Mouse (Mus musculus): ENCODE results near the gene Bace2. TPM values are rescaled to one million over a fixed set of nuclear protein-coding genes. Genes with fewer than 3 reads are reported as not detected.

Gene Bace2
- polyA plus RNA-seq, 1 experiment: 2.2 TPM

DNA sequence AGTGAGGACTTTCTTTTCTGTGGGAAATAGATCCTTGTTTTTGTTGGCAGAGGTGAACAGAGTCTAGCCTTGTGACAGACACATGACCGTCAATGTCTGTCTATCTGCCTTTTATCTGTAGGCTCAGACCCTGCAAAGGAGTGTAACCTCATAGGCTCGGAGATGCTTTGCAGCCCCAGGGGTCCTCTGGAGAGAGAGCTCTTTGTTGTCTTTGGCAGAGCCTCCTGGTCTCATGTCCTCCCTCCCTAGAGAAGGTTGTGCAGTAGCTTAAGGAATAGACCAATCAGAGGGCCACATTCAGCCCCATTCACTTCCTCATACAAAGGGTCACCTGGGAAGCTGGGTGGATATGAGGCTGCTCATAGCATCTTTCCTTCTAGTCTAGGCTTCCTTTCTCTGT, 31.4 kb downstream of the Bace2 start:
- 50% methylated on average over 2 of the region's 2 CpGs for WGBS
- DNase-seq: no peak
- Histone ChIP-seq H3K27me3 (ENCODE audit: control insufficient read depth, insufficient read depth, low read length) (no peaks in the 10 kb centered on the region), H3K4me1 (ENCODE audit: control insufficient read depth, insufficient read depth, low read length) (no peaks in the 10 kb centered on the region), H3K4me3 (replicated peaks; ENCODE audit: insufficient read depth, low read depth, low read length) (no peak overlapping the region), H3K27ac (ENCODE audit: insufficient read depth, low read length) (no peak overlapping the region)
- TF ChIP-seq CTCF (IDR thresholded peaks at IDR 0.05; ENCODE audit: borderline replicate concordance, insufficient read depth, low read depth, low read length): no peak

DNA sequence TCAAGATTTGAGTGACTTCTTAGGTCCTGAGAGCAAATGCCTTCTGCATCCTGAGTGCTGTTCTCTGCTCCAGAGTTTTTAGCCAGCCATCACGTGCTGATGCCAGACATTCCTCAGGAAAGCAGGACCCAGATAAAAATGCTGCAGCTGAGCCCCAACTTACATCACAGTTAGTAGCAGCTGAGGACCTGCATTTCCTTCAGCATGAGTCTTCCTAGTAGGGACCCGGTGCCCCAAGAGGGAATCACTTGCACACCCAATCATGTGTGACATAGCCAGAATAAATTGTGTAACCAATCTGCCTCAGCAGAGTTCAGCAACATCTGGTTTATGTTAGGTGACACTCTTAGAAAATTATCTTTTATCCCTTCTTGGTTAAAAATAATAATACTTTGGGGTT, 34.7 kb downstream of the Bace2 start:
- TF ChIP-seq POLR2A (IDR thresholded peaks at IDR 0.05; ENCODE audit: borderline replicate concordance, insufficient read depth, low read length) (no peak), CTCF (IDR thresholded peaks at IDR 0.05; ENCODE audit: borderline replicate concordance, insufficient read depth, low read depth, low read length) (no peak)
- 62% methylated on average over 2 of the region's 2 CpGs for WGBS
- no peaks in the 10 kb centered on the region for H3K27me3 ChIP-seq (ENCODE audit: control insufficient read depth, insufficient read depth, low read length)

DNA sequence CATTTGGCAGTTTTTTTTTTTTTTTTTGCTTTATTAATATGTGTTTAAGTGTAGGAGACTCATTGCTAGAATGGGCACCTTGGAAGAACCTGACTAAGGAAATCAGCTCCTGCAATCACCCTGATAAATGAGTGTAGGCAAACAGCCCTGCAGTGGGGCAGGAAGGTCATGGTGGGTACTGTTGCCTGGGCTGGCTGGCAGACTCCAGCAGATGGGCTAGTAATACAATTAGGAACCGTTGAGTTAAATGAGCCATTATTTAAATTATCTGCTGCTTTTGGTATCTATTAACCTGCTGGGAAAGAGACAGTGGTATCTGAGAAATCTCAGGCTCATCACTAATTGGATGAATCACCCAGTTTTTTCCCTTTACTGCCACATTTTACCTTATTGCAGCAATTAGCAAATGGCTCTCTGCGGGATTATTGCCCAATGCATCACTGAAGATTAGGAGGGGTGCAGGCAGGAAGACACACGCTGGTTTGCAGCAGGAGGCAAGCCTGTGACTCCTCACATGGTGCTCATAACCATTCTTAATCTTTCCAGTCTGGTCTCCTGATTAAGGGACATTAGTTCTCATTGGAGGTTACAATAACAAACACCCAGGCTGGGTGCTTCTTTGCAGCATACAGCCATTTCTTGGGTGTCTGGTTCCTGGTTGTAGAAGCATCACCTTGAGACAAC, 35.3 kb downstream of the Bace2 start:
- whole genome bisulfite sequencing: 42% methylated on average over 3 of the region's 3 CpGs
- DNase-seq: no peak
- H3K4me1 ChIP-seq (ENCODE audit: control insufficient read depth, insufficient read depth, low read length): no peaks in the 10 kb centered on the region
- no peak overlapping the region for H3K27ac ChIP-seq (ENCODE audit: insufficient read depth, low read length)
- no peaks in the 10 kb centered on the region for H3K27me3 ChIP-seq (ENCODE audit: control insufficient read depth, insufficient read depth, low read length)
- H3K4me3 ChIP-seq (replicated peaks; ENCODE audit: insufficient read depth, low read depth, low read length): no peak overlapping the region
- TF ChIP-seq POLR2A (IDR thresholded peaks at IDR 0.05; ENCODE audit: borderline replicate concordance, insufficient read depth, low read length): no peak
- no peak for TF ChIP-seq CTCF (IDR thresholded peaks at IDR 0.05; ENCODE audit: borderline replicate concordance, insufficient read depth, low read depth, low read length)

More for the DNA sequence above, 34.7 kb downstream of the Bace2 start:
- H3K4me3 ChIP-seq (replicated peaks; ENCODE audit: insufficient read depth, low read depth, low read length): no peak overlapping the region
- DNase-seq: no peak
- H3K27ac ChIP-seq (ENCODE audit: insufficient read depth, low read length): no peak overlapping the region
- no peaks in the 10 kb centered on the region for H3K4me1 ChIP-seq (ENCODE audit: control insufficient read depth, insufficient read depth, low read length)

- TF ChIP-seq CTCF (IDR thresholded peaks at IDR 0.05; ENCODE audit: borderline replicate concordance, insufficient read depth, low read depth, low read length) (no peak), POLR2A (IDR thresholded peaks at IDR 0.05; ENCODE audit: borderline replicate concordance, insufficient read depth, low read length) (no peak)
- Histone ChIP-seq H3K27ac (ENCODE audit: insufficient read depth, low read length) (no peak overlapping the region), H3K27me3 (ENCODE audit: control insufficient read depth, insufficient read depth, low read length) (no peaks in the 10 kb centered on the region), H3K4me3 (replicated peaks; ENCODE audit: insufficient read depth, low read depth, low read length) (no peak overlapping the region), H3K4me1 (ENCODE audit: control insufficient read depth, insufficient read depth, low read length) (no peaks in the 10 kb centered on the region)
- 93% methylated on average over 4 of the region's 4 CpGs for WGBS
- DNase-seq: no peak
These were observed 39.9 kb downstream of the Bace2 start for GRCm38 (mm10) chr16:97396436-97396835.

DNA sequence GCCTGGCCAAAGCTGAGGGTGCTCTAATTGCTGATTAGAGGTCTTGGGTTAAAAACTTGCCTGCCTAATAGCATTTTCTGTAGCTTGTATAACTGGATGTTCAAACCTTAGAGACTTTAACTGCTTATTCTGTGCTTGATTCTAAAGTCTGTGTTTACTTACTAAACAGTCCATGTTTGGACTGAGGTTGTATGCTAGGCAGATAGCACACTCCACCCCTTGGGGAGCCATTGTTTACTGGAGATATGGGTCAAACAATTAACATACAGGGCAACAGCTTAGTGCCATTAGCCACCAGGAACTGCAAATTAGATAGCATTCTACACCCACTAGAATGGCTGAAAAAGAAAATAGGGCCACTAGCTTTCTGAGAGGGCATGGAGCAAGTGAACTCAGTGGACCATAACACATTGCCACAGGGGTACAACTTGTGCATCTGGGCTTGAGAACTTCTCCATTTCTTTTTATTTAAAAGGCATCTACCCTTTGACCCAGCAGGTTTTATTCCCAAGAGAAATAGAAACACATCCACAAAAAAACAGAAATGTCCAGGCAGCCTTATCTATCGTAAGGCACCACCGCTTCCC, 41.5 kb downstream of the Bace2 start:
- TF ChIP-seq CTCF (IDR thresholded peaks at IDR 0.05; ENCODE audit: borderline replicate concordance, insufficient read depth, low read depth, low read length): no peak
- no peak for TF ChIP-seq POLR2A (IDR thresholded peaks at IDR 0.05; ENCODE audit: borderline replicate concordance, insufficient read depth, low read length)
- DNase-seq: no peak
- Histone ChIP-seq H3K4me3 (replicated peaks; ENCODE audit: insufficient read depth, low read depth, low read length) (no peak overlapping the region), H3K27ac (ENCODE audit: insufficient read depth, low read length) (no peak overlapping the region), H3K4me1 (ENCODE audit: control insufficient read depth, insufficient read depth, low read length) (no peaks in the 10 kb centered on the region), H3K27me3 (ENCODE audit: control insufficient read depth, insufficient read depth, low read length) (no peaks in the 10 kb centered on the region)
- WGBS: 88% methylated on average over 2 of the region's 2 CpGs

GRCm38 (mm10) chr16:97399991-97400390, 43.4 kb downstream of the Bace2 start:
- WGBS: 92% methylated on average over 4 of the region's 4 CpGs
- TF ChIP-seq CTCF (IDR thresholded peaks at IDR 0.05; ENCODE audit: borderline replicate concordance, insufficient read depth, low read depth, low read length): no peak
- TF ChIP-seq POLR2A (IDR thresholded peaks at IDR 0.05; ENCODE audit: borderline replicate concordance, insufficient read depth, low read length): no peak
- no peak for DNase-seq
- H3K27me3 ChIP-seq (ENCODE audit: control insufficient read depth, insufficient read depth, low read length): no peaks in the 10 kb centered on the region
- H3K4me3 ChIP-seq (replicated peaks; ENCODE audit: insufficient read depth, low read depth, low read length): no peak overlapping the region
- no peaks in the 10 kb centered on the region for H3K4me1 ChIP-seq (ENCODE audit: control insufficient read depth, insufficient read depth, low read length)
- no peak overlapping the region for H3K27ac ChIP-seq (ENCODE audit: insufficient read depth, low read length)

GRCm38 (mm10) chr16:97401741-97402140, 45.2 kb downstream of the Bace2 start:
- no peak for DNase-seq
- no peak overlapping the region for H3K27ac ChIP-seq (ENCODE audit: insufficient read depth, low read length)
- H3K4me1 ChIP-seq (ENCODE audit: control insufficient read depth, insufficient read depth, low read length): no peaks in the 10 kb centered on the region
- TF ChIP-seq POLR2A (IDR thresholded peaks at IDR 0.05; ENCODE audit: borderline replicate concordance, insufficient read depth, low read length) (no peak), CTCF (IDR thresholded peaks at IDR 0.05; ENCODE audit: borderline replicate concordance, insufficient read depth, low read depth, low read length) (no peak)
- no peaks in the 10 kb centered on the region for H3K27me3 ChIP-seq (ENCODE audit: control insufficient read depth, insufficient read depth, low read length)
- no peak overlapping the region for H3K4me3 ChIP-seq (replicated peaks; ENCODE audit: insufficient read depth, low read depth, low read length)

DNA sequence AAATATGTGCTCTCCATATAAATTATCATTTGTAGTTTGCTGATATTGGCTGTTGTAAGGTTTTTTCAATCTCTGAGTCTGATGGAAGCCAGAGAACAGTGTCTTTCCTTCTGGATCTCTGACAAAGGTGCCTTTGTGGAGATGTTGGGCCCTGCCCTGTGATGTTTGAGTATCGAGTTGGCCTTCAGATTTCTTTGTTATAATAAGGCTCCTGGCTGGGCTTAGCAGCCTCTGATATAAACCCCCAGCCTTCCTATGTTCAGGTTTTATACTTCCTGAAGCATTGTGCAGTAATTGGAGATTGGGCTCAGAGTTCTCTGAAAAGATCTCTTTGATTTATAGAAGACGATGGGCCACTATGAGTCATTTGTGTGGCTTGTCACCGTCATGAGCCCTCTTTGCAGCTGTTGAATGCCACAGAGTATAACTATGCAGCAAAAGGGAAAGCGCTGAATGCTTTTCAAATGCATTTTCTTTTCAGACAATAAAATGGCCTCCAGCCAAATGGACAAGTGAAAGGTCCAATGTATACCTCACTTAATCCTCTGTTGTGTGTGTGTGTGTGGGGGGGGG, 45.8 kb downstream of the Bace2 start:
- WGBS: 84% methylated on average over 4 of the region's 4 CpGs
- no peak for DNase-seq
- TF ChIP-seq CTCF (IDR thresholded peaks at IDR 0.05; ENCODE audit: borderline replicate concordance, insufficient read depth, low read depth, low read length) (no peak), POLR2A (IDR thresholded peaks at IDR 0.05; ENCODE audit: borderline replicate concordance, insufficient read depth, low read length) (no peak)
- Histone ChIP-seq H3K4me1 (ENCODE audit: control insufficient read depth, insufficient read depth, low read length) (no peaks in the 10 kb centered on the region), H3K27ac (ENCODE audit: insufficient read depth, low read length) (no peak overlapping the region), H3K27me3 (ENCODE audit: control insufficient read depth, insufficient read depth, low read length) (no peaks in the 10 kb centered on the region), H3K4me3 (replicated peaks; ENCODE audit: insufficient read depth, low read depth, low read length) (no peak overlapping the region)
